Mouse (Mus musculus): ENCODE measurements at regions not wholly inside any gene's neighbourhood (a gene's known extent, or its start where the extent isn't known, plus 50 kb on each side); places are given as distances from the start of the nearest gene placed in this dataset.
A peak's percentile ranks its signal among the peaks of the same experiment; 100 is the strongest.

- Histone ChIP-seq H3K27ac (replicated peaks) (no peak overlapping the region), H3K27me3 (ENCODE audit: low read depth, poor library complexity, severe bottlenecking) (no peaks in the 10 kb centered on the region), H3K4me3 (no peak overlapping the region), H3K9me3 (replicated peaks) (no peaks in the 10 kb centered on the region), H3K36me3 (no peaks in the 10 kb centered on the region), H3K4me1 (peaks cover 5% of the 10 kb centered on the region; the same call in 1 of the 2 replicates)
- no peak for DNase-seq (ENCODE audit: low spot score)
- WGBS, result 83% methylated on average over 1 of the region's 1 CpGs
Observed at GRCm38 (mm10) chr11:82668026-82668425, 96.1 kb downstream of the Cct6b start.

GRCm38 (mm10) chr11:82664076-82664475 is 100.0 kb downstream of the Cct6b start:
- H3K27me3 ChIP-seq (ENCODE audit: low read depth, poor library complexity, severe bottlenecking), result no peaks in the 10 kb centered on the region
- WGBS, result 94% methylated on average over 1 of the region's 1 CpGs
- peaks cover 21% of the 10 kb centered on the region for H3K4me1 ChIP-seq
- no peak overlapping the region for H3K27ac ChIP-seq (replicated peaks)
- DNase-seq (ENCODE audit: low spot score), result no peak
- H3K36me3 ChIP-seq, result no peaks in the 10 kb centered on the region
- H3K4me3 ChIP-seq, result no peak overlapping the region
- no peaks in the 10 kb centered on the region for H3K9me3 ChIP-seq (replicated peaks)

GRCm38 (mm10) chr11:82662086-82662485 is 102.0 kb downstream of the Cct6b start:
- no peak overlapping the region for H3K4me3 ChIP-seq
- 9% methylated on average over 3 of the region's 3 CpGs for WGBS
- no peaks in the 10 kb centered on the region for H3K27me3 ChIP-seq (ENCODE audit: low read depth, poor library complexity, severe bottlenecking)
- H3K4me1 ChIP-seq, result peaks cover 21% of the 10 kb centered on the region
- no peaks in the 10 kb centered on the region for H3K9me3 ChIP-seq (replicated peaks)
- no peak for DNase-seq (ENCODE audit: low spot score)
- H3K27ac ChIP-seq (replicated peaks), result no peak overlapping the region; the same call in 1 of the 2 replicates
- H3K36me3 ChIP-seq, result no peaks in the 10 kb centered on the region

- no peak overlapping the region for H3K4me3 ChIP-seq
- WGBS, result 40% methylated on average over 5 of the region's 5 CpGs
- H3K27me3 ChIP-seq (ENCODE audit: low read depth, poor library complexity, severe bottlenecking), result no peaks in the 10 kb centered on the region; the same call in 1 of the 2 replicates
- no peaks in the 10 kb centered on the region for H3K36me3 ChIP-seq
- H3K27ac ChIP-seq (replicated peaks), result no peak overlapping the region
- peaks cover 20% of the 10 kb centered on the region for H3K4me1 ChIP-seq
- no peaks in the 10 kb centered on the region for H3K9me3 ChIP-seq (replicated peaks)
- no peak for DNase-seq (ENCODE audit: low spot score)
Observed at GRCm38 (mm10) chr11:82651751-82652150, 112.4 kb downstream of the Cct6b start.

- no peak overlapping the region for H3K27ac ChIP-seq (replicated peaks)
- peaks cover 9% of the 10 kb centered on the region for H3K4me1 ChIP-seq
- no peaks in the 10 kb centered on the region for H3K27me3 ChIP-seq (ENCODE audit: low read depth, poor library complexity, severe bottlenecking)
- H3K4me3 ChIP-seq, result no peak overlapping the region
- H3K36me3 ChIP-seq, result no peaks in the 10 kb centered on the region
- 65% methylated on average over 4 of the region's 4 CpGs for WGBS
- no peaks in the 10 kb centered on the region for H3K9me3 ChIP-seq (replicated peaks)
- DNase-seq (ENCODE audit: low spot score), result no peak
Observed at GRCm38 (mm10) chr11:82638513-82638912, 125.6 kb downstream of the Cct6b start.

GRCm38 (mm10) chr11:82632191-82632590 is 131.9 kb downstream of the Cct6b start:
- 88% methylated on average over 1 of the region's 1 CpGs for WGBS
- Histone ChIP-seq H3K27ac (replicated peaks) (no peak overlapping the region), H3K27me3 (ENCODE audit: low read depth, poor library complexity, severe bottlenecking) (no peaks in the 10 kb centered on the region), H3K9me3 (replicated peaks) (no peaks in the 10 kb centered on the region; the same call in 1 of the 2 replicates), H3K4me1 (peaks cover 19% of the 10 kb centered on the region), H3K36me3 (no peaks in the 10 kb centered on the region), H3K4me3 (no peak overlapping the region)
- DNase-seq (ENCODE audit: low spot score), result no peak

GRCm38 (mm10) chr11:82631387-82631786 is 132.7 kb downstream of the Cct6b start:
- 49% methylated on average over 4 of the region's 4 CpGs for WGBS
- peak overlapping the region; percentile 42; the same call in 1 of the 2 replicates for H3K27ac ChIP-seq (replicated peaks)
- DNase-seq (ENCODE audit: low spot score), result no peak
- no peak overlapping the region for H3K4me3 ChIP-seq
- H3K36me3 ChIP-seq, result no peaks in the 10 kb centered on the region
- H3K9me3 ChIP-seq (replicated peaks), result no peaks in the 10 kb centered on the region; the same call in 1 of the 2 replicates
- peaks cover 25% of the 10 kb centered on the region for H3K4me1 ChIP-seq
- no peaks in the 10 kb centered on the region for H3K27me3 ChIP-seq (ENCODE audit: low read depth, poor library complexity, severe bottlenecking)

GRCm38 (mm10) chr11:82626501-82627111 is 137.5 kb downstream of the Cct6b start:
- Histone ChIP-seq H3K36me3 (no peaks in the 10 kb centered on the region), H3K27ac (replicated peaks) (no peak overlapping the region), H3K9me3 (replicated peaks) (no peaks in the 10 kb centered on the region), H3K27me3 (ENCODE audit: low read depth, poor library complexity, severe bottlenecking) (no peaks in the 10 kb centered on the region), H3K4me3 (no peak overlapping the region), H3K4me1 (peaks cover 14% of the 10 kb centered on the region)
- no peak for DNase-seq (ENCODE audit: low spot score)
- WGBS, result 42% methylated on average over 7 of the region's 7 CpGs

GRCm38 (mm10) chr11:82621061-82621460 is 143.1 kb downstream of the Cct6b start:
- H3K36me3 ChIP-seq, result no peaks in the 10 kb centered on the region
- no peak for DNase-seq (ENCODE audit: low spot score)
- H3K4me3 ChIP-seq, result no peak overlapping the region
- no peaks in the 10 kb centered on the region for H3K9me3 ChIP-seq (replicated peaks)
- H3K27ac ChIP-seq (replicated peaks), result no peak overlapping the region
- peaks cover 23% of the 10 kb centered on the region for H3K27me3 ChIP-seq (ENCODE audit: low read depth, poor library complexity, severe bottlenecking)
- 93% methylated on average over 10 of the region's 10 CpGs for WGBS
- peaks cover 21% of the 10 kb centered on the region for H3K4me1 ChIP-seq

- H3K4me1 ChIP-seq, result peaks cover 21% of the 10 kb centered on the region
- no peak overlapping the region for H3K4me3 ChIP-seq
- no peaks in the 10 kb centered on the region for H3K36me3 ChIP-seq
- H3K9me3 ChIP-seq (replicated peaks), result no peaks in the 10 kb centered on the region
- H3K27ac ChIP-seq (replicated peaks), result no peak overlapping the region
- no peak for DNase-seq (ENCODE audit: low spot score)
- H3K27me3 ChIP-seq (ENCODE audit: low read depth, poor library complexity, severe bottlenecking), result peaks cover 23% of the 10 kb centered on the region
- 70% methylated on average over 2 of the region's 2 CpGs for whole genome bisulfite sequencing
Observed at GRCm38 (mm10) chr11:82619418-82619817, 144.7 kb downstream of the Cct6b start.

- no peak overlapping the region for H3K4me3 ChIP-seq
- no peaks in the 10 kb centered on the region for H3K36me3 ChIP-seq
- H3K27me3 ChIP-seq (ENCODE audit: low read depth, poor library complexity, severe bottlenecking), result peaks cover 23% of the 10 kb centered on the region
- H3K27ac ChIP-seq (replicated peaks), result no peak overlapping the region
- H3K9me3 ChIP-seq (replicated peaks), result no peaks in the 10 kb centered on the region
- peaks cover 21% of the 10 kb centered on the region for H3K4me1 ChIP-seq
- WGBS, result 3% methylated on average over 9 of the region's 9 CpGs
- DNase-seq (ENCODE audit: low spot score), result peak; percentile 26
Observed at GRCm38 (mm10) chr11:82618457-82618856, 145.7 kb downstream of the Cct6b start.

GRCm38 (mm10) chr11:82616856-82617255 is 147.3 kb downstream of the Cct6b start:
- H3K27me3 ChIP-seq (ENCODE audit: low read depth, poor library complexity, severe bottlenecking), result peaks cover 23% of the 10 kb centered on the region
- H3K36me3 ChIP-seq, result no peaks in the 10 kb centered on the region
- WGBS, result 54% methylated on average over 7 of the region's 7 CpGs
- 0 out of 2 replicates have a peak overlapping the region, but pooled peaks have one; percentile 9 for H3K27ac ChIP-seq (replicated peaks)
- H3K9me3 ChIP-seq (replicated peaks), result no peaks in the 10 kb centered on the region
- peaks cover 21% of the 10 kb centered on the region for H3K4me1 ChIP-seq
- no peak overlapping the region for H3K4me3 ChIP-seq
- no peak for DNase-seq (ENCODE audit: low spot score)

- Histone ChIP-seq H3K27me3 (ENCODE audit: low read depth, poor library complexity, severe bottlenecking) (peaks cover 19% of the 10 kb centered on the region), H3K4me1 (peaks cover 21% of the 10 kb centered on the region), H3K4me3 (no peak overlapping the region), H3K9me3 (replicated peaks) (no peaks in the 10 kb centered on the region), H3K36me3 (no peaks in the 10 kb centered on the region), H3K27ac (replicated peaks) (no peak overlapping the region)
- 90% methylated on average over 9 of the region's 9 CpGs for WGBS
- DNase-seq (ENCODE audit: low spot score), result no peak
Observed at GRCm38 (mm10) chr11:82614356-82614755, 149.8 kb downstream of the Cct6b start.

All from midbrain, embryonic 10.5 days (tissue).